In genomic region chr19:47317063-47317938, GRCm38 (mm10) we compare ENCODE assay signal across 8 mouse cellular contexts.
DNase-seq lines count a peak whose midpoint lies in the region; ATAC-seq lines count a peak whose summit lies in the region.

No protein-coding gene starts in this region.

- H3K4me3 ChIP-seq in midbrain, embryonic 13.5 days (replicated peaks), result no peak overlapping the region
- H3K4me3 ChIP-seq in midbrain, embryonic 11.5 days (ENCODE audit: low read depth, low read length), result no peak overlapping the region
- no peak overlapping the region for H3K4me3 ChIP-seq in forebrain, embryonic 14.5 days (ENCODE audit: low read depth, low read length)
- no peak overlapping the region for H3K4me3 ChIP-seq in hindbrain, embryonic 12.5 days
- no peak overlapping the region for H3K4me3 ChIP-seq in limb, embryonic 10.5 days

- DNase-seq in midbrain, embryonic 11.5 days (ENCODE audit: low spot score, missing footprints), result no peak
- peak; percentile 86 for DNase-seq in forebrain, embryonic 14.5 days (ENCODE audit: low spot score)
- no peak for DNase-seq in limb, embryonic 10.5 days (ENCODE audit: low spot score)
- no peak for DNase-seq in c-Kit-positive CD71-positive TER-119-positive erythroid progenitor cells, embryonic 14.5 days (ENCODE audit: low spot score)
- DNase-seq in thymus, postnatal 10 days (ENCODE audit: low spot score in 2 of 2), result no peak
- no peak for DNase-seq in urinary bladder, adult 2 months (ENCODE audit: low spot score)

- ATAC-seq in midbrain, embryonic 13.5 days, result peak; percentile 35
- no peak for ATAC-seq in midbrain, embryonic 11.5 days (ENCODE audit: low FRiP score)
- peak; percentile 63 for ATAC-seq in forebrain, embryonic 14.5 days
- no peak for ATAC-seq in hindbrain, embryonic 12.5 days (ENCODE audit: low FRiP score)

- H3K9ac ChIP-seq in midbrain, embryonic 13.5 days (replicated peaks), result no peak overlapping the region
- no peak overlapping the region for H3K9ac ChIP-seq in midbrain, embryonic 11.5 days (ENCODE audit: low read length)
- peak overlapping the region; percentile 21; the same call in 1 of the 2 replicates for H3K9ac ChIP-seq in forebrain, embryonic 14.5 days (ENCODE audit: low read length)
- H3K9ac ChIP-seq in hindbrain, embryonic 12.5 days, result no peak overlapping the region

- peaks cover 8% of the 10 kb centered on the region; the same call in 1 of the 2 replicates for H3K27me3 ChIP-seq in midbrain, embryonic 13.5 days
- H3K27me3 ChIP-seq in midbrain, embryonic 11.5 days (ENCODE audit: control insufficient read depth, insufficient read depth, low read length), result no peaks in the 10 kb centered on the region
- no peaks in the 10 kb centered on the region for H3K27me3 ChIP-seq in forebrain, embryonic 14.5 days (replicated peaks; ENCODE audit: control insufficient read depth, insufficient read depth, low read length)
- 0 out of 2 replicates have a peak, but pooled peaks cover 4% of the 10 kb centered on the region for H3K27me3 ChIP-seq in hindbrain, embryonic 12.5 days
- H3K27me3 ChIP-seq in limb, embryonic 10.5 days (ENCODE audit: low read depth, poor library complexity, severe bottlenecking), result no peaks in the 10 kb centered on the region

- H3K36me3 ChIP-seq in midbrain, embryonic 13.5 days, result no peaks in the 10 kb centered on the region
- no peaks in the 10 kb centered on the region; the same call in 1 of the 2 replicates for H3K36me3 ChIP-seq in midbrain, embryonic 11.5 days (ENCODE audit: control insufficient read depth, insufficient read depth, low read length)
- no peaks in the 10 kb centered on the region for H3K36me3 ChIP-seq in forebrain, embryonic 14.5 days (ENCODE audit: control insufficient read depth, insufficient read depth, low read length)
- H3K36me3 ChIP-seq in hindbrain, embryonic 12.5 days, result no peaks in the 10 kb centered on the region
- peaks cover 5% of the 10 kb centered on the region for H3K36me3 ChIP-seq in limb, embryonic 10.5 days

- H3K27ac ChIP-seq in midbrain, embryonic 13.5 days, result no peak overlapping the region
- H3K27ac ChIP-seq in midbrain, embryonic 11.5 days (ENCODE audit: low read depth, low read length), result no peak overlapping the region
- peak overlapping the region; percentile 71 for H3K27ac ChIP-seq in forebrain, embryonic 14.5 days (ENCODE audit: low read depth, low read length)
- peak overlapping the region; percentile 23; the same call in 1 of the 2 replicates for H3K27ac ChIP-seq in hindbrain, embryonic 12.5 days
- peak overlapping the region; percentile 98 for H3K27ac ChIP-seq in limb, embryonic 10.5 days

- 67% methylated on average over 15 of the region's 15 CpGs for WGBS in midbrain, embryonic 13.5 days
- 66% methylated on average over 15 of the region's 15 CpGs for WGBS in midbrain, embryonic 11.5 days
- WGBS in forebrain, embryonic 14.5 days, result 35% methylated on average over 15 of the region's 15 CpGs
- 69% methylated on average over 15 of the region's 15 CpGs for WGBS in hindbrain, embryonic 12.5 days
- 71% methylated on average over 15 of the region's 15 CpGs for WGBS in limb, embryonic 10.5 days

- peaks cover 58% of the 10 kb centered on the region for H3K4me1 ChIP-seq in midbrain, embryonic 13.5 days (replicated peaks)
- peaks cover 40% of the 10 kb centered on the region for H3K4me1 ChIP-seq in midbrain, embryonic 11.5 days (ENCODE audit: control insufficient read depth, insufficient read depth, low read length)
- H3K4me1 ChIP-seq in forebrain, embryonic 14.5 days (ENCODE audit: control insufficient read depth, insufficient read depth, low read length), result peaks cover 50% of the 10 kb centered on the region
- H3K4me1 ChIP-seq in hindbrain, embryonic 12.5 days, result peaks cover 70% of the 10 kb centered on the region
- H3K4me1 ChIP-seq in limb, embryonic 10.5 days, result peaks cover 100% of the 10 kb centered on the region

- no peak overlapping the region for H3K4me2 ChIP-seq in midbrain, embryonic 13.5 days (replicated peaks)
- no peak overlapping the region for H3K4me2 ChIP-seq in midbrain, embryonic 11.5 days
- H3K4me2 ChIP-seq in forebrain, embryonic 14.5 days (ENCODE audit: low read length), result no peak overlapping the region
- no peak overlapping the region for H3K4me2 ChIP-seq in hindbrain, embryonic 12.5 days (replicated peaks)

- no peaks in the 10 kb centered on the region for H3K9me3 ChIP-seq in midbrain, embryonic 13.5 days
- H3K9me3 ChIP-seq in midbrain, embryonic 11.5 days (ENCODE audit: control insufficient read depth, low read length), result no peaks in the 10 kb centered on the region
- H3K9me3 ChIP-seq in forebrain, embryonic 14.5 days (replicated peaks; ENCODE audit: control insufficient read depth, low read length), result no peaks in the 10 kb centered on the region
- no peaks in the 10 kb centered on the region for H3K9me3 ChIP-seq in hindbrain, embryonic 12.5 days (replicated peaks)
- H3K9me3 ChIP-seq in limb, embryonic 10.5 days (replicated peaks), result no peaks in the 10 kb centered on the region

Comparison
In these comparisons a context has a peak if more than half of its experiments do, and no peak if none do; other contexts are left out.
1. ATAC-seq: peak in midbrain, embryonic 13.5 days (single experiment) and forebrain, embryonic 14.5 days (single experiment); none in midbrain, embryonic 11.5 days (single experiment) and hindbrain, embryonic 12.5 days (single experiment).
2. H3K27ac ChIP-seq: peak in forebrain, embryonic 14.5 days (single experiment), hindbrain, embryonic 12.5 days (single experiment) and limb, embryonic 10.5 days (single experiment); none in midbrain, embryonic 13.5 days (single experiment) and midbrain, embryonic 11.5 days (single experiment).